Mouse (Mus musculus) thymus, postnatal 36 days (tissue): ENCODE results near the gene Phgdh.

Source experiments
- DNase-seq, 2 experiments: peaks; one replicate each; pipeline ENCODE4 v3.0.0; 2022; ENCODE audit warnings: mixed read lengths in 2 of 2

The Phgdh gene

DNA sequence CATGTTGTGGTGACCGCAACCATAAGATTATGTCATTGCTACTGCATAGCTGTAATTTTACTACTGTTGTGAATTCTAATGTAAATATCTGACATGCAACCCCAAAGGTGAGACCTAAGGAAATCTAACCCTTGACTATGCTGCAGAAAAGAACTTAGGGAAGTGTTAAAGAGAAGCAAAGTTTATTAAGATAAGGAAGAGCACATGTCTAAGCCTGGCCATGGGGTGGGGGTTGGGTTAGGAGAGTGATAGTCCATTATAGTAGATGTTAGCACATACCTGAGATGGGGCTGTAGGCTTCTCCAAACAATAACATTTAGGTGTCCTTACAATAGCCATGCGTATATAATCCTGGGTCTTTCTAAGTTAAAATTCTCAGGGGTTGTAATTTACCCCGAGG, 3.4 kb upstream of the Phgdh start:
- no peak for DNase-seq

DNA sequence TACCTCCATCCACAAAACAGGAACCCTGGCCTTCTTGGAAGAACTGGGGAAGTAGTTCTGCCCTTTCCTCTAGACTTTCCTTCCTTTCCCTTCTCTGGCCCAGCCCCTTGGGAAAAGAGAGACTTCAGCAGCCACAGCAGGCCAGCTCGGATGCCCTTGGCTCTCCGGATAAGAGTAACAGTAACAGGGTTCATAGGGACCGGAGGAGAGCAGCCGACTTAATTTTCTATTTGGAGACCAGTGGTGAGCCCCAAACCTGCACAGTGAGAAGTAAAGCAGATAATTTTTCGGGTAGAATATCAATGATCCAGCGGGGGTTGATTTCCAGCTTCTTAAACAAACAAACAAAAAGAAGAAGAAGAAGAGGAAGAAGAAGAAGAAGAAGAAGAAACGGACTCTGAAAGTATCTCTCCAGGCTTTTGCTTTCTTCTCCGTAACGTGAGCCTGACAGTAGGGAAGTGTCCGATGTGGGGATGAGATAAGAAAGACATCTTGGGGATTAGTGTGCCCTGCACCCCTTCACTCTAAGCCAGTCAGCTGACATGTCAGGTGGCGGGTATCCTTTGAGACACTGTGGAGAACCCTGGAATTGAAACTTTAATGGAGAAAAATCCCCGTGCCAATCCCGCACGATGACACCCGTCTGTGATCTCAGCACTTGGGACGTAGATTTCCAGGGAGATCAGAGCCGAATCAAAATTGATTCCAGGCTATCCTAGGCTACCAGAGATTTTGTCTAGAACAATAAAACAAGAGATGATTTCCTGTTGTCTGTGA, 1.2 kb upstream of the Phgdh start:
- no peak for DNase-seq

DNA sequence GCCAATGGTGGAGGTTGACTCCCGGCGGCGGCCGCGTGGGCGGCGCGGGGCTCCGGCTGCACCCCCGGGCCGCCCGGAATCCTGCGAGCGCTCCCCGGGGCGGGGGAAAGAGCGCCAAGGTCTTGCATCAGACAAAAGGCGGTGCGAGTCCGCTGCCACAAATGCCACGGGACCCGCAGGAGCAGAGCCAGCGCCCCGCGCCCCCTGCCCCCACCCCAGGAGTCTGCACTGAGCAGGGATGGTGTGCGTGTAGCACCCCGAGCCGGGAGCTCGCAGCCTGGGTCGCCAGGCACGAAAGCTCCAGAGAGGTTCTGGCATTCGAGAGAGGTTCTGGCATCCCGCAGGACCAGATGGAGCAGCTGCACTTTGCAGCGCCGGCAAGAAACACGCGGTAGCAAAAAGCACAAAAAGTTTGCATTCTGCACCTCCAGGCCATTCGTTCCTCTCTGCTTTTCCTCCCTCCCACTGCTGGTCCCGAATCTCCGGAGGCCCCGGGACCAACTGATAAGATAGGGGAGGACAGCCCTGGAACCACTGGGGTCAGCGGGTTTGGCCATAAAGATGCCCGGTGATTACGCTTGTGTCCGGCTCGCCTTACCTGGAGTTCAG, 589 bp downstream of the Phgdh start:
- peak; percentile 58 to 70 for DNase-seq

DNA sequence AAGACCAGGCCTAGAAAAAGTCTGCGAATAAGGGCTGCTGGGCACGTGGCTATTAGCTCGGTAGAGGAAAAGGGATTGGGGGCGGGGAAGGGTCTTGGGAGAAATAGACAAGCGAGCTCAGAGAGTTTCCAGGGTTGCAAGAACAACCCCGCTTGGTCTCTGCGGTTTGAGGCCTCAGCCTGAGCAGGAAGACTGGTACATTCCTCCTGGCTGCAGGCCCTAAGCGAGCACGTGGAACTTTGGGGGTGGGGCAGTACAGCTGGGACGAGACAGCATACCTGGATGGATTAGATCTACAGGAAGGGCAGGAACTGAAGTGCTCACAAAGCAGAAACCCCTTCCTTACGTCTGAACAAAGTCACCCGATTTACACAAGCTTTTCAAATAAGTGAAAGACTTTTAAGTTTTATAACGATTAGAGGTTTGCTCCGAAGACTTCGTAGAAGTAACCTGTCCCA, 1.2 kb downstream of the Phgdh start:
- peak; percentile 48 to 63 for DNase-seq

DNA sequence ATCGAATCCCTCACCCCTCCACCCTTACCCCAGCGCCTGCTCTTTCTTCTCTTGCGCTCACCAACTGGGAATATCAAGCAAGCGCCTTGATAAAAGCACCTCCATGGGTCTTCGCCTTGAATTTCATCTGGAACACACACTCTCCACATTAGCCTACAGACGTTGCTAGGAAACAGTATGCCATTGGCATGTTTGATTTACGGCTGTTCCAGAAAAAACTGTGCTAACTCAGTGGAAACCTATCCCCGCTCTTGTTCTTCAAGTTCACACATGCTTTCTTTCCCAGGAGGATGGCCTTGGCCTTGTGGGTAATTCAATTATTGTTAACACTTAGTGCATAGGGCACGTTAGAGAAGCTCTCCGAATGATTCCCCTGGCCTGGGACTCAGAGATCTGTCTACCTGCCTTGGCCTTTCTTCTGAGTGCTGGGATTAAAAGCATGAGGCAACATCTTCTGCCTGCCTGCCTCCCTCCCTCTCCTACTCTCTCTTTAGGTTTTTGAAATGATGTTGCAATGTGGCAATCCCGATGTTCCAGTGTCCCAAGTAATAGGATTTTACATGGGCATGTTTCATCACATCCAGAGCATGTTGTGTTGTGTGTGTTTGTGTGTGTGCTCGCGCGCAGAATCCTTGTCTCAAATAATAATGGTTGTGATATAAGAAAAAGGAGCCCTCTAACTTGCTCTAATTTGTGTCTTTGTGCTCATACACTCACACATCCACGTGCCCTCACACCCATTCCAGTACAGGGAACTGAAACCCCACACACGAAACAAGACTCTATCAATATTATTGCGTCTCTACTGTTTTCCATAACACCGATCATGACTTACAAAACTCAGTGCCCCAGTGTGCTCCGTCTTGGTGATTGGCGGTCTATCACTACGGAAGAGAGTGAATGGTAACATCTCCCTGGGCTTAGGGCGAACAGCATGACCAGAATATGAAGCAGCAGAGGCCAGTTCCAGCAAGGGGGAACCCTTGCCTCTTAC, 2.8 kb downstream of the Phgdh start:
- no peak for DNase-seq

DNA sequence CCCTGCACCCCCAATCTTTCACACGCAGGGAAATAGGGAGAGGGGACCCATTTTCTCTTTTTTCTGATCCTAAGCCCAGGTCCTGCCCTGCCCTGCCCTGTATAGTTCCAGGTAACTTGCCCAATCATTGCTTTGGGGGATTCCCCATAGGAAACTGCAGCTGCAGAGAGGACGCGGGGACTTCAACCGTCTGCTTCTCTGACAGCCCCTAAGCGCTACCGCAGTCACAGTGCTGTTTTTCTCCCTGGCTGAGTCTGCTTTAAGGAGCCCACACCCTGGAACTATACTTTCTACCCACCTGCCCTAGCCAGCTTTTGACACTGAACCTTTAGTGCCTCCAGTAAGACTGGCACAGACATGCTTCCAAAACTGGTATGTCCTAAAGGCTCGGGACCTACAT, 3.9 kb downstream of the Phgdh start:
- peak; percentile 45 to 60 for DNase-seq

DNA sequence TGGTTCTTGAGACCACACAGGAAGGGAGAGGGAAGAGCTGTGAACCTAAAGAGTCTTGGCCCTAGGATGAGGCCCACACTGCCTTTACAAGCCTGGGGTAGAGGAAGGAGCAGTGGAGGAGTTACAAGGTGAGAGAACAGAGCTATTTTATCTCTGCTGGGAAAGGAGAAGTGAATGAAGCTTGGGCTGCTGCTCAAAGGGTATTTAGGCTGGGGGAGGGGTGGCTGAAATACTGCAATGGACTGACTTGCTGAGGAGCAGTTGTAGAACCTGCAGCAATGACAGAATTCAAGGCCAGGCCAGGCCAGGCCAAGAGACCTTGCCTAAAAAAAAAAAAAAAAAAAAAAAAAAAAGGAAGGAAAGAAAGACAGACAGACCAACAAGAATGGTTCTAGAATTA, 4.5 kb downstream of the Phgdh start:
- no peak for DNase-seq

DNA sequence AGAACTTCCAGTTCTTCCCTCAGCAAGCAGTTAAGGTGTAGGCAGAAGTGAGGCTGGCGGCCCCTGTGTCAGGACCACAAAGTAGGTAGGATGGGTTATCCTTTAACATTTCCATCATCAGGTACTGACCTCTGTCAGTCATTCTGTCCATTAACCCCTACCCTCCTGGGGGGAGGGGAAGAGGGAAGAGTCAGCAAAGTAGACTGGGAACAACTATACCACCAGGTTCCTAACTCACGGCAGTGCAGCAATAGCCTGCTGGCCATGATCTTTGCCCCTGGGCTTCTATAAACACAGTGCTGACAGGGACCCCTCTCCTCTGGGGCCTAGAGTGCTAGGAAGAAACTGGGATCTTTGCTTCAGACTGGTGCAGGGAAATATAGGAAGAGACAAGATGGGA, 5.8 kb downstream of the Phgdh start:
- no peak for DNase-seq

DNA sequence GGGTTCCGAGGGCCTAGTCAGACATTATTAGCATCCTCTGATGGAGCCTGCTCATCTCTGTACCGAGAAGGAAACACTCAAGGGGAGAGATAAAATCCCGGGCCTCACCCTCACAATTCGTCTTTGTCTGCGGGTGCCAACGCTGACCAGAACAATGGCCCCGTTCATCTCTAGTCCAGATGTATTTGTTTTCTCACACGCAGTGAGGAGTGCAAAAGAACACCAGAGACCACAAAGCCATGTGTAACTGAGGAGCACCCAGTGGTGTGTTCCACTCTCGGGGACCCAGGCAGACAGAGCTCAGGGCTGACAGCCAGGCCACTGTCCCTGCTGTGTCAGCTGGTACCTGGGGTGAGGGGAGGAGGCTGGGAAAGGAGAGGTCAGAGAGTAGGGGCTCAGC, 15.6 kb downstream of the Phgdh start:
- DNase-seq: no peak

DNA sequence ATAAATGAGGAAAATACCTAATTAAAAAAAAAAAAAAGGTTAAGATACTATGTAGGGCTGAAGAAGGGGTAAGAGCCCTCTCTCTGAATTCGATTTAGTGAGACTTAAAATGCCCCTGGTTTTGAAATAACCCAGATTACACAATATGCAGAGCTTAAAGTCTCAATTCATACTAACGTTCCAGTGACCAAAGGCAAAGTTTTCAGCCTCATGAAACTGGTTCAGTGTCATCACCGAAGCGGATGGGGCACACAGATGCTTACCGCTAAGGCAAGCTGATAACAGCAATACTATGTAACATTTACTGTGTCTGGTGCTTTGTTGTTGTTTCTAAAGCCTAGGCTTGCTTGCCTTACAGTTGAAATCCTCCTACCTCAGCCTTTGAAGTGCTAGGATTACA, 17.6 kb downstream of the Phgdh start:
- no peak for DNase-seq

DNA sequence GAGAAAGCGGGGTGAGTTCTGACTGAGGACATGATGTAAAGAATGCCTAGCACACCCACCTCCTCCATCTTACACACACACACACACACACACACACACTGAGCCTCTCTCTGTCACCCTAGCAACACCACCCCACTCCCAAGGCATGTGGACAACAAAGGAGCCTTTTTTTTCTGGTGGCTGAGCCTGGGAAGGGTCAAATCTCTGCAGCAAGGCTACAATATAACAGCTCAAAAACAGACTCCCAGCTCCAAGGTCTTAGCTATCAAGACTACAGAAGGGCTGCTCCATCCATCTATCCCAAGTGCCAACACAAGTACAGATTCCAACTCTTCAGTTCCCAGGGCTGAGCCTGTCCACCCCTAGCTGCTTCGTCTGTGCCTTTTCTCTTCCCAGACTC, 20.6 kb downstream of the Phgdh start:
- no peak for DNase-seq

DNA sequence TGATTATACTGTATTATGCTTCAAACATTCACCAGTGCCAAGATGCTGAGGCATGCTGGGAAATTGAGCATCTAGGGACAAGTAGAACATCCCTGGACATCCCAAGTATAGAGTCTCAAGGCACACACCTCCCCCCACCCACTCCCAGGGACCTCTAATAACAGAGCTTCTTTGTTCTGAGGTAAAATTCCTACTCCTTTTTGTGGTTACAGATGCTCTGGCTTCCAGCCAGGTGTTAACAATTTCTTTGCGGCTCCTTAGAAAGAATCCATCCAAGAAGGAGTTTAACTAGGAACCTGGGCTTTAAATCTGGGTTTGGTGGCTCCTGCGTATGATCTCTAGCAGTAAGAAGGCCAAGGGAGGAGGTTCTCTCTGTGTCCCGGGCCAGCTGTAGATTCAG, 22.6 kb downstream of the Phgdh start:
- no peak for DNase-seq

DNA sequence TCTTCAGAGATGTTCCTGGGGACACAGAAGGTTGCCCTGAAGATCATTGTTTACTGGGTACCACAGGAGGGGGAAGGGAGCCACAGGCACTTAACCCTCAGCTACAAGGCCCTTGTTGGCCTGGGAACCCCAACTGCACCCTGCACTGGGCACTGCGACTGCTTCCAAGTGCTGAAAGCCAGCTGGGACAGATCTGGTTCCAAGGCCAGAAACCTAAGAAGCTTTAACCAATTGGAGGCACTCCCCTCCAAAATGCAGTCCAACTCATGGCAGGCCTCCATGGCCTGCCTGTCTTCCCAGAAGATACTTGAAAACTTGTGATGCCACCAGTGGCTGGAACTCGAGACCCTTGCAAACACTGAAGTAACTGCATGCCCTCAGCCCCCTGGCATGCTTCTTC, 24.6 kb downstream of the Phgdh start:
- no peak for DNase-seq

DNA sequence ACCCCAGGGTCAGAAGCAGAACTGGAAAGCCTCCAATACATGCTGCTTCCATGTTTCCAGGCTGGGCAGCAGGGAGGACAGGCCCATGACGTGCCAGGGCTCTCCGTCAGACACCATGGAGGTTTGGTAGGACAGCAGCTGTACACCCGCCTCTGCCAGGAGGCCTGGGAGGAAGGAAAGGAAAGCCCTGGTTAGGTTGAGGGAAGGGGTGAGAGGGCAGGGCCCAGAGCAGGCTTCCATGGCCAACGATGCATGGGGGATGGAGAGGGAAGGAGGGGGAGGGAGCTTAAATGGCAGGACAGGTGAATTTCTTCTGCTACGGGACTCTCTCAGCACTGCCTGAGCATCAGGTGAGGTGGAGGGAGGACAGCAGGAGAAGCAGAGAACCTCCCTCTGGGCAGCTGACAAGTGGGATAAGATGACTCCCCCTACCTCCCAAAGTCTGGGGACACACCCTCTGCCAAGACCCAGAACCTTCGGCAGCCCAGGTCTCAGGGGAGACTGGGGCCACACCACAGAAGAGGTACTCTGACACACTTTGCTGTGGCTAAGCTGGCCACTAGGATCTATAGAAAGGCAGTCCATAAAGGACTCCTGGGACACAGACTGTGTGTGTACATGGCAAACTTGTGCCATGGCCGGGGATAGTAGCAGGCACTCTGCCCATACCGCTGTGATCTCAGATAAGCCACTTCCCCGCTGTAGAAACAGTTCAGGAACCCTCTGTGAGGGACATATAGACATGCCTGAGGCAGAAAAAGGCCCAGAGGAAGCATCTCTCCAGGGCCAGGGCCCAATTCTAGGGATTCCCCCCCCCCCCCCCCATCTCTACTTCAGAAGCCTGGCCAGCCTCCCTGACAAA, 26.3 kb downstream of the Phgdh start:
- DNase-seq: no peak

DNA sequence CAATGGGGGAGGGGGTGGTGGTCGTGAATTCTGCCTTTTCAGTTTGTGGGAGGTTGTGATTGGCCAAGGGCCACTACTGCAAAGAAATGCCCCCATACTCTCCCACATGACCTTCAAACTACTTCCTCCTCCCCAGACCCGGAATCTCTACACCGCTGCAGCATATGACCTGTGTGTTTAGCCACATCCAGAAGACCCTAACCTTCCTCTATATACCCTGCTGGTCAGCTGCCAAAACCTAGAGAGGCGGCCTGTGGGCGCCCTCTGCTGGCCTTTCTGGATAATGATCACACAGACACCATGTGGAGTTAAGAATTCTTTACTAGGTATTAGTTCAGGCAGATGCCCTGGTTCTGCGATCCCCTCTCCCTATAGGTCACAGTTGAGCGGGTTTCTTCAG, 26.9 kb downstream of the Phgdh start:
- DNase-seq: peak; percentile 54 to 56

DNA sequence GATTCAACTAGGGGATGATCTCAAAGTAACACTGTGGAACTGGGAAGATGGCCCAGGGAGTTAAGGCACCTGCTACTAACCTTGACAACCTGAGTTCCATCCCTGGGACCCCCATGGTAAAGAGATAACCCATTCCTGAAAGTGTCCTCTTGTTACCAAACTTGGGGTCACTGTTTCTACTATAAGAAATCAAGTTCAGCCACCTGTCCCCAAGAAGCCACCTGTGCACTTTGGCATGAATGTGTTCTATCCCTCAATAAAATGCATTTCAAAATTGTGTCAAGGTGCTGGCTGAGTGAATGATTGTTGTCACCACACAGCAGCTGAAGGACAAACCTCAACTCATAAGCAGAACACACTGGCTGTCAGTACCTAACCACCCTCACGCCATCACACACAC, 29.3 kb downstream of the Phgdh start:
- DNase-seq: no peak

DNA sequence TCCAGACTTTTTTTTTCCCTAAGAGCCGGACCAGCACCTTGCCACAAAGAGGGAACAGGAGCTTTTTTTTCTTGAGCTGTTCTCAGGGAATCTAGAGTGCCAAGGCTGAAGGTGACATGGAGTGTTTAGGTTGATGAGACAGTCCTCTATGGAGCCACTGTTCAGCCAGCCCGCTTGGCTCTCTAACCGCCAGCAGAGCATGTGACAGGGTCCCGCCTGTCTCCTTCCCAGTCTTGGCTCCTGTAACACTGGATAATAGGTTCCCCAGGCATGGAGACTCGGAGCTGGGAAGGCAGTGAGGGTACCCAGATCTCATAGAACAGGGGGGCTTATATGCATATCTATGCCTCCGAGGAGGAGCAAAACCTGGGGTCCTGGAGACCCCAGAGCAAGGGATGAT, 31.2 kb downstream of the Phgdh start:
- DNase-seq: no peak

DNA sequence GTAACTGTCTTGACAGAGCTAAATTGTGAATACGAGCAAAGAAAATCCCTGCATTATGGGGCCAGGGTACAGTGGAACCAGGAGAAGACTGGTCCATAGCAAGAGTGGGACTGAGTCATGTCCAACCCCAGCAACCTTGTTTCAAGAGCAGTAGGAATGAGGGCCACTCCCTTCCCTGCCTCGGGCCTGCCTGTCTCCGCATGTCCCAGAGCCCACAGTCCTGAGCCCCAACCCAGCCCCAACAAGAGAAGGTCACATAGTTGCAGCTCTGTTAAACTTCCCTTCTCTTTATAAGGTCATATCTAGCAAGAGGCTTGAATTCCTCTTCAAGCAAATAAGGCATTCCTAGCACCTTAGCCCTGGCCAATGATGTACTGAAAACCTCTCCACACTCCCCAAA, 38.0 kb downstream of the Phgdh start:
- DNase-seq: no peak

DNA sequence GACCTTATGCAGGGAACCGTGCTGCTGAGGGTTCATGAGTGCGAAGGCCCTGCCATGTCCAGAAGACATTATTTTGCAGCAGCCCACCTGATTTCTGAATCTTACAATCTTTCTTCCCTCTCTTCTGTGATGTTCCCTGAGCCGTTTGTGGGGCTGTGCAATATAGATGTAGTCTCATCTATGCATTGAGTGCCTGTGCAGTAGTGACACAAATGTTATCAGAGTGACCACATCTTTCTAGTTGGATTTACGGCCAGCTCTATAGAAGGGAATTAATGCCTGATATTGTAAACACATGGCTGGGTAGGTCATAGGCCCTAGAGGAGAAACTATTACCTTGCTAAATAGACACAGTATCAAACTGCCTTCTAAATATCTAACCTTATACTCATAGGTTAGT, 39.5 kb downstream of the Phgdh start:
- DNase-seq: no peak

DNA sequence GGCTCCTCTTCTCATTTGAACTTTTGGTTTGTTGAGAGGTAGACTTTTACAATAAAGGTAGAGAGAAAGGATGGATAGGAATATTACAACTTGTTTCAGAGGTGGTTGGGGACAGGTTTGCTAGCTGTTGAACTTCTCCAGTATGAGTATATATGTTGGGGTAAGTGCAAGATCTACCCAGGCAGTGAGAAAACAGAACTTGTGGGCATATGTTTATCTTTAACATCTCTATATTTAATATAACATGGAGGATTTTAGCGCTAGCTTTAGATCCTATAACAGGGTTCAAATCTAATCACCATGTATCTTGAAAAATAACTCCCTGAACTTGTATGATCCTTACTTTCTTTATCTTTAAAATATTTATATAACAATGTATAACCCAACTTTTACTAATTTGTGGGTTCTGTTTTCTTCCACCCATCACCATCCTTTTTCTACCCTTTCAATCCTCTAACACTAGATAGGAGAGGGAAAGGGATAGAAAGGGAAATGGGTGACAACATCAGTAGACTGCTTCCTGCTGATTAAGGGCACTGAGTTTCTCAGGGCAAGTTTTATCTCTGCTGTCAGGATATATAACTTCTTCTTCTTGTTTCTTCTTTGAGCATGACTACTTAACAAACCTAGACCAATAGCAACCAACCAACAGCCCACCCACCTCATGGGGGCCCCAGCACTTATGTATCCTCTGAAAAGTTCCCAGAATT, 40.2 kb downstream of the Phgdh start:
- no peak for DNase-seq

DNA sequence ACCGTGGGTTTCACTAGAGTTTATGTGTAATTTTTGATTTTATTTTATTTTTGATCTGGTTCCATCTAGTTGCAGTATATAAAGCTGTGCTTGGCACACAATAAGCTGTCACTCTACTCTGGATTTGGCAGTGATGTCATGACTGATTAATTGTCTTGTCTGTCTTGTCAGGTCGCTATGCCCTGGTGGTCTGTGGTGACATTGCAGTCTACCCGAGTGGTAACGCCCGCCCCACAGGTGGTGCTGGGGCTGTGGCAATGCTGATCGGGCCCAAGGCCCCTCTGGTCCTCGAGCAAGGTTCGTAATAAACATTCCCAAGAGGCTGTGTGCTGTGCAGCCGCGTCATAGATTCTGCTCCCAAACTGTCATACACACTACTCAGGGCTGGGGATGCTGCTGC, 43.8 kb downstream of the Phgdh start:
- DNase-seq: no peak

DNA sequence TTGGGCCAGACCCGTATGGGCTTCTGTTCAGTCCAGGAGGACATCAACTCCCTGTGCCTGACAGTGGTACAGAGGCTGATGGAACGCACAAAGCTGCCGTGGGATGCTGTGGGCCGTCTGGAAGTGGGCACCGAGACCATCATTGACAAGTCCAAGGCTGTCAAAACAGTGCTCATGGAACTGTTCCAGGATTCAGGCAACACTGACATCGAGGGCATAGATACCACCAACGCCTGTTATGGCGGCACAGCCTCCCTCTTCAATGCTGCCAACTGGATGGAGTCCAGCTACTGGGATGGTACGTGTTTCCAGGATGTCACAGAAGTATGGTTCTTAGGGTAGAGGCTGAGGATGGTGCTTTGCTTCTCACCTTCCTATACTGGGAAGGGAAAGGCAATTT, 48.7 kb downstream of the Phgdh start:
- no peak for DNase-seq
